Mouse (Mus musculus) midbrain, embryonic 10.5 days (tissue): ENCODE data around the gene Rnf130. TPM values are rescaled to one million over a fixed set of nuclear protein-coding genes. Genes with fewer than 3 reads are reported as not detected.

Experiments used
- DNase-seq: peaks from one replicate; pipeline ENCODE4 v3.0.0-alpha.2; 2017; ENCODE audit warnings: low spot score
- H3K27ac ChIP-seq: fragments of 300-500 bp; sonication (generic); replicated peaks from 2 replicates; pipeline ENCODE4 v1.5.1; 2016; ENCODE audit warnings: mild to moderate bottlenecking
- H3K27me3 ChIP-seq: fragments of 300-500 bp; sonication (generic); 2 replicates; pipeline ENCODE4 v1.6.1; 2016; ENCODE audit warnings: low read depth, mild to moderate bottlenecking; ENCODE audit not compliant: poor library complexity, severe bottlenecking
- H3K36me3 ChIP-seq: fragments of 300-500 bp; sonication (generic); 2 replicates; pipeline ENCODE4 v1.6.1; 2016; ENCODE audit warnings: mild to moderate bottlenecking, moderate library complexity
- H3K4me1 ChIP-seq: fragments of 300-500 bp; sonication (generic); 2 replicates; pipeline ENCODE4 v1.6.1; 2016
- H3K4me3 ChIP-seq: fragments of 300-500 bp; sonication (generic); 2 replicates; pipeline ENCODE4 v1.5.1; 2016; ENCODE audit warnings: mild to moderate bottlenecking, moderate library complexity
- H3K9me3 ChIP-seq: fragments of 300-500 bp; sonication (generic); replicated peaks from 2 replicates; pipeline ENCODE4 v1.6.1; 2016; ENCODE audit warnings: mild to moderate bottlenecking
- WGBS: fragments of 180-500 bp; shearing (Covaris S2); methylation state at CpG from one replicate; pipeline ENCODE4 v1.1.7; 2016; 5-methylcytosine and 5-hydroxymethylcytosine counted together
- polyA plus RNA-seq: library from polyadenylated mRNA; unstranded; fragments of >200 nt; fragmentation: Nextera tagmentation; extraction: Ambion mirVana; gene quantifications from 2 replicates; pipeline ENCODE4 v1.2.1, GENCODE M21; 2016

Gene Rnf130
- polyA plus RNA-seq, 1 experiment from 2014 or later: 60.5 TPM

- Histone ChIP-seq H3K36me3 (peaks cover 17% of the 10 kb centered on the region), H3K4me3 (peak overlapping the region; percentile 90), H3K4me1 (peaks cover 25% of the 10 kb centered on the region), H3K27ac (peak overlapping the region; percentile 98; the same call in 1 of the 2 replicates), H3K27me3 (no peaks in the 10 kb centered on the region), H3K9me3 (no peaks in the 10 kb centered on the region)
- no peak for DNase-seq
- WGBS: 93% methylated on average over 6 of the region's 6 CpGs
These were observed 107.1 kb downstream of the Rnf130 start for GRCm38 (mm10) chr11:50132265-50132664.

- no peak overlapping the region for H3K4me3 ChIP-seq
- no peaks in the 10 kb centered on the region for H3K27me3 ChIP-seq
- H3K36me3 ChIP-seq: peaks cover 37% of the 10 kb centered on the region
- 87% methylated on average over 10 of the region's 10 CpGs for WGBS
- no peaks in the 10 kb centered on the region for H3K9me3 ChIP-seq
- no peak overlapping the region for H3K27ac ChIP-seq
- no peak for DNase-seq
- peaks cover 21% of the 10 kb centered on the region for H3K4me1 ChIP-seq
These were observed 109.2 kb downstream of the Rnf130 start for GRCm38 (mm10) chr11:50134136-50134859.

GRCm38 (mm10) chr11:50138206-50138822 lies 113.2 kb downstream of the Rnf130 start:
- Histone ChIP-seq H3K27me3 (no peaks in the 10 kb centered on the region), H3K27ac (no peak overlapping the region), H3K4me3 (no peak overlapping the region), H3K36me3 (peaks cover 77% of the 10 kb centered on the region), H3K9me3 (no peaks in the 10 kb centered on the region), H3K4me1 (no peaks in the 10 kb centered on the region)
- 78% methylated on average over 10 of the region's 10 CpGs for WGBS
- no peak for DNase-seq

GRCm38 (mm10) chr11:50139571-50139970 lies 114.4 kb downstream of the Rnf130 start:
- no peak overlapping the region for H3K27ac ChIP-seq
- no peaks in the 10 kb centered on the region for H3K9me3 ChIP-seq
- 84% methylated on average over 7 of the region's 7 CpGs for WGBS

GRCm38 (mm10) chr11:50145529-50145928 lies 120.4 kb downstream of the Rnf130 start:
- Histone ChIP-seq H3K36me3 (peaks cover 96% of the 10 kb centered on the region), H3K4me1 (no peaks in the 10 kb centered on the region), H3K4me3 (no peak overlapping the region), H3K9me3 (no peaks in the 10 kb centered on the region), H3K27ac (no peak overlapping the region), H3K27me3 (no peaks in the 10 kb centered on the region)
- no peak for DNase-seq
- WGBS: 89% methylated on average over 3 of the region's 3 CpGs

More at GRCm38 (mm10) chr11:50139571-50139970, 114.4 kb downstream of the Rnf130 start:
- Histone ChIP-seq H3K4me1 (no peaks in the 10 kb centered on the region), H3K4me3 (no peak overlapping the region), H3K27me3 (no peaks in the 10 kb centered on the region), H3K36me3 (peaks cover 86% of the 10 kb centered on the region)
- DNase-seq: no peak

- WGBS: 96% methylated on average over 13 of the region's 13 CpGs
- Histone ChIP-seq H3K9me3 (no peaks in the 10 kb centered on the region), H3K4me3 (no peak overlapping the region), H3K4me1 (no peaks in the 10 kb centered on the region), H3K36me3 (peaks cover 96% of the 10 kb centered on the region), H3K27me3 (no peaks in the 10 kb centered on the region), H3K27ac (no peak overlapping the region)
- DNase-seq: no peak
These were observed 121.0 kb downstream of the Rnf130 start for GRCm38 (mm10) chr11:50146121-50146520.

GRCm38 (mm10) chr11:50147267-50147957 lies 122.3 kb downstream of the Rnf130 start:
- Histone ChIP-seq H3K4me3 (no peak overlapping the region), H3K36me3 (peaks cover 96% of the 10 kb centered on the region), H3K27ac (no peak overlapping the region), H3K4me1 (no peaks in the 10 kb centered on the region), H3K9me3 (no peaks in the 10 kb centered on the region), H3K27me3 (no peaks in the 10 kb centered on the region)
- 87% methylated on average over 9 of the region's 9 CpGs for WGBS
- no peak for DNase-seq

GRCm38 (mm10) chr11:50147958-50148476 lies 122.9 kb downstream of the Rnf130 start:
- Histone ChIP-seq H3K9me3 (no peaks in the 10 kb centered on the region), H3K4me1 (no peaks in the 10 kb centered on the region), H3K27ac (no peak overlapping the region), H3K4me3 (no peak overlapping the region), H3K27me3 (no peaks in the 10 kb centered on the region), H3K36me3 (peaks cover 96% of the 10 kb centered on the region)
- 95% methylated on average over 11 of the region's 11 CpGs for WGBS
- DNase-seq: no peak

- 89% methylated on average over 7 of the region's 7 CpGs for WGBS
- H3K36me3 ChIP-seq: peaks cover 96% of the 10 kb centered on the region
- 0 out of 2 replicates have a peak, but pooled peaks cover 7% of the 10 kb centered on the region for H3K4me1 ChIP-seq
- no peak overlapping the region for H3K4me3 ChIP-seq
- DNase-seq: no peak
- no peaks in the 10 kb centered on the region for H3K27me3 ChIP-seq
- no peaks in the 10 kb centered on the region for H3K9me3 ChIP-seq
- no peak overlapping the region for H3K27ac ChIP-seq
These were observed 124.1 kb downstream of the Rnf130 start for GRCm38 (mm10) chr11:50149200-50149599.

- Histone ChIP-seq H3K27me3 (no peaks in the 10 kb centered on the region), H3K36me3 (peaks cover 100% of the 10 kb centered on the region), H3K4me1 (0 out of 2 replicates have a peak, but pooled peaks cover 8% of the 10 kb centered on the region), H3K27ac (no peak overlapping the region), H3K4me3 (no peak overlapping the region), H3K9me3 (no peaks in the 10 kb centered on the region)
- 91% methylated on average over 9 of the region's 9 CpGs for WGBS
- no peak for DNase-seq
These were observed 124.5 kb downstream of the Rnf130 start for GRCm38 (mm10) chr11:50149603-50150150.

GRCm38 (mm10) chr11:50151374-50151773 lies 126.2 kb downstream of the Rnf130 start:
- H3K9me3 ChIP-seq: no peaks in the 10 kb centered on the region
- H3K27me3 ChIP-seq: no peaks in the 10 kb centered on the region
- H3K36me3 ChIP-seq: peaks cover 98% of the 10 kb centered on the region
- 90% methylated on average over 3 of the region's 3 CpGs for WGBS
- DNase-seq: no peak
- H3K4me1 ChIP-seq: 0 out of 2 replicates have a peak, but pooled peaks cover 8% of the 10 kb centered on the region
- H3K4me3 ChIP-seq: no peak overlapping the region
- H3K27ac ChIP-seq: no peak overlapping the region

- WGBS: 76% methylated on average over 9 of the region's 9 CpGs
These were observed 129.0 kb downstream of the Rnf130 start for GRCm38 (mm10) chr11:50154166-50154565.

More at GRCm38 (mm10) chr11:50154166-50154565, 129.0 kb downstream of the Rnf130 start:
- H3K4me3 ChIP-seq: no peak overlapping the region
- no peak overlapping the region for H3K27ac ChIP-seq
- H3K27me3 ChIP-seq: no peaks in the 10 kb centered on the region
- peaks cover 98% of the 10 kb centered on the region for H3K36me3 ChIP-seq
- H3K9me3 ChIP-seq: no peaks in the 10 kb centered on the region
- H3K4me1 ChIP-seq: 0 out of 2 replicates have a peak, but pooled peaks cover 8% of the 10 kb centered on the region
- no peak for DNase-seq
